Comparison of ENCODE assay signal across 8 mouse cellular contexts in the genomic region with DNA sequence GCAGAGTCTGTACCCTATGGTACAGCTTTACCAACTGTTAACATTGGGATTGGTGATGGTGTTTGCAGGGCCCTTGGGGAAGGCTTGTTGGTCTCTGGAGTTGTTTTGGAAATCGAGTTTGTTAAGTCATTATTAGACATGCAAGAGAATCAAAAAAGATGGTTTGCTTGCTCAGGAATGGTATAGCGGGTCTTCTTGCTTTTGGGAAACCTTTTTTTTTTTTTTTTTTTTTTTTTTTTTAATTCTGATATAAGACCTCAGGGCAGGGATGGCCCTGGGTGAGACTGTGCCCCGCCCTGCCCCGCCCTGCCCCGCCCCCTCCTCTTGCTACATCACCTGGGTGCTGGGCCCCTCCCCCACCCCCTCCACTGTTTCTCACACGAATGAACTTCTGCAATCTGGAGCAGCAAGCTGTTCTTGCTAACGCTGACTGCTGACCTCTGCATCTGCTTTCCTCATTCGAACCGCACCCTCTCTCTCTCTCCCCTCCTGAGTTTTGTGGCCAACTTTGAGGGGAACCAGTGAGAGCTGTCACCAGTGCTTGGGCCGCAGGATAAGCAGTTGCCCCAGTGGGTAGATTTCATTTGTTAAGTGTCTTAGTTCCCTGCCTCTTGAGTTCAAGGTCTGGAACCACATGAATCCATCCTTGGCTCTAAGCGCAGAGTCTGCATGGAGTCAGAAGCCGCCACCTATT.
A peak's percentile ranks its signal among the peaks of the same experiment; 100 is the strongest.
DNase-seq lines count a peak whose midpoint lies in the region; ATAC-seq and TF ChIP-seq lines count a peak whose summit lies in the region.

No protein-coding gene starts in this region.

- 28% methylated on average over 12 of the region's 12 CpGs for WGBS in kidney, adult 2 months
- 23% methylated on average over 12 of the region's 12 CpGs for WGBS in intestine, postnatal 0 days

- no peak for ATAC-seq in intestine, postnatal 0 days

- H3K4me1 ChIP-seq in kidney, adult 2 months (ENCODE audit: control insufficient read depth, insufficient read depth, low read length), result peaks cover 60% of the 10 kb centered on the region
- H3K4me1 ChIP-seq in intestine, postnatal 0 days (replicated peaks; ENCODE audit: control insufficient read depth, insufficient read depth, low read length), result peaks cover 33% of the 10 kb centered on the region

- H3K9me3 ChIP-seq in intestine, postnatal 0 days (ENCODE audit: control insufficient read depth), result no peaks in the 10 kb centered on the region

- no peaks in the 10 kb centered on the region for H3K27me3 ChIP-seq in kidney, adult 2 months (replicated peaks; ENCODE audit: control insufficient read depth, insufficient read depth, low read length)
- no peaks in the 10 kb centered on the region for H3K27me3 ChIP-seq in intestine, postnatal 0 days (replicated peaks; ENCODE audit: control insufficient read depth, insufficient read depth, low read length)

- H3K9ac ChIP-seq in intestine, postnatal 0 days (ENCODE audit: low read depth, low read length), result no peak overlapping the region

- H3K4me3 ChIP-seq in kidney, adult 2 months (ENCODE audit: insufficient read depth, low read depth, low read length), result no peak overlapping the region
- H3K4me3 ChIP-seq in intestine, postnatal 0 days (ENCODE audit: low read depth, low read length), result no peak overlapping the region

- TF ChIP-seq POLR2A in kidney, adult 2 months (IDR thresholded peaks at IDR 0.05; ENCODE audit: low read depth, low read length), result no peak

- peak; percentile 61 for DNase-seq in kidney, adult 2 months
- DNase-seq in kidney, adult 9 months, result no peak
- DNase-seq in adrenal gland, postnatal 10 days, result peak; percentile 37
- DNase-seq in natural killer cell, adult 2 months (ENCODE audit: low spot score in 2 of 2), result peak; percentile 19 to 43
- no peak for DNase-seq in urinary bladder, adult 2 months (ENCODE audit: low spot score)
- no peak for DNase-seq in layer of hippocampus, postnatal 10 days (ENCODE audit: low spot score in 2 of 2)
- DNase-seq in cerebellum, adult 18-20 months, result no peak

- 0 out of 2 replicates have a peak, but pooled peaks have one; percentile 15 for TF ChIP-seq CTCF in kidney, adult 2 months (conservative IDR thresholded peaks at IDR 0.05; ENCODE audit: insufficient read depth, insufficient read length, low read depth, low read length)
- TF ChIP-seq CTCF in intestine, postnatal 0 days (IDR thresholded peaks at IDR 0.05; ENCODE audit: low read depth), result peak; percentile 45

- H3K27ac ChIP-seq in kidney, adult 2 months (ENCODE audit: insufficient read depth, low read depth, low read length), result peak overlapping the region; percentile 73
- H3K27ac ChIP-seq in intestine, postnatal 0 days (ENCODE audit: low read depth, low read length), result peak overlapping the region; percentile 78

- H3K4me2 ChIP-seq in intestine, postnatal 0 days (replicated peaks; ENCODE audit: low read depth), result peak overlapping the region; percentile 40

- no peaks in the 10 kb centered on the region for H3K36me3 ChIP-seq in kidney, adult 2 months (ENCODE audit: control insufficient read depth, insufficient read depth, low read length)
- no peaks in the 10 kb centered on the region for H3K36me3 ChIP-seq in intestine, postnatal 0 days (ENCODE audit: control insufficient read depth, insufficient read depth)

Comparison
In these comparisons a context has a peak if more than half of its experiments do, and no peak if none do; other contexts are left out.
1. DNase-seq: peak in kidney, adult 2 months (single experiment), adrenal gland, postnatal 10 days (single experiment) and natural killer cell, adult 2 months (2 of 2); none in kidney, adult 9 months (single experiment), urinary bladder, adult 2 months (single experiment), layer of hippocampus, postnatal 10 days (0 of 2) and cerebellum, adult 18-20 months (0 of 2).